Mouse (Mus musculus) brain, embryonic 18.5 days (tissue): Measurements from ENCODE around the gene Mrm3.

Experiments
- DNase-seq: peaks from one replicate; pipeline ENCODE4 v3.0.0-alpha.2; 2012; ENCODE audit warnings: low read depth, low spot score

Gene Mrm3

DNA sequence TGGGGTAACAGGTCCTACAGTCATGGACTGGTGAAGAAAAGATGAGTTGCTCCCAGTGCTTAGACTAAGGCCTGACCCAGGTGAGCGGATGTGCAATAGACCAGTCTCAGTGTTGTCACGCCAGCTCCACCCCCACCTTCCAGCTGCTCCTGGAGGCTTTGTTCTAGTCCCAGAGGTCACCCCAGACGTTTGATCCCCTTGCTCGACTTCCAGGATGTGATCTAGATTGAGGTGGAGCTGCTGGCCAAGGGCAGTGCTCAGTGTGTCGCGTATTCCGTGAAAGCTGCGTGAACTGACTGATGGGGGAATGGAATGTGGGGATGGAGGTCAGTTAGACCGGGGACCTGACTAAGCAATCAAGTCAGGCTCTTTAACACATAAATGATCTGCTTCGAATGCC lies 43.8 kb downstream of the Mrm3 start:
- no peak for DNase-seq

DNA sequence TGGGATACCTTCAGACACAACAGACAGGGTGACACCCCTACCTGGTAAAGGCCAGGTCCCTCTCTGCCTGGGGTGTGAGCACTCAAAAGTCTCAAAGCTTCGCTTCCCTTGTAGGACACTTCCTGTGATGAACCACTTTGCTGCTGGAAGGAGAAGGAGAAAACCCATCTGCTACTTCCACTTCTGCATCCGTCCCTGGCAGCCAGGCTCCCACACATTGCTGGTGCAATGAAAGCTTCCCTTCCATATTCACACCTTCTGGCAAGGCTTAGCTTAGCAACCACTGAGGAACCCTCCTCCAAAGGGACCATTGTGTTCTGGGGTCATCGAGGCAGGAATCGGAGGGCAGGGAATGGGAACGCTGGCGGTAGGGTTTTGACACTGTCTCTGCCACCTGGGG lies 45.1 kb downstream of the Mrm3 start:
- DNase-seq, result no peak

DNA sequence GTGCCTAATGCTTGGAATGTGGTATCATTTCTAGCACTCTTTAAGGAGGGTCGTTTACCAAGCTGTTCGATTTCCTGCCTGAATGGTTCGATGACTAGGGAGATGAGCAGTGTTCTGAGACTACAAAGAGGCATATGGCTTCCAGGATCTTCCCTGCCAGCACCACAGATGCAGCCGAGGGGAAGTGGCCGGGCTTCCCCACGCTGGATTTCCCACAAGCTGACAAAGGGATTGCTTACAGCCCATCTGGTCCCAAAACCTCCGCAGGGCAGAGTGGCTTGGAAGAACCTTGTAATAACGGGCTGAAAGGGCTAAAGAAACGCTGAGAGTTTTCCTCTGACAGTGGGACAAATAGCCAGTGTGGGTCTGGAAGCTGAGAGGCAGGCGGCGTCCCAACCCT lies 46.9 kb downstream of the Mrm3 start:
- DNase-seq, result peak; percentile 67

DNA sequence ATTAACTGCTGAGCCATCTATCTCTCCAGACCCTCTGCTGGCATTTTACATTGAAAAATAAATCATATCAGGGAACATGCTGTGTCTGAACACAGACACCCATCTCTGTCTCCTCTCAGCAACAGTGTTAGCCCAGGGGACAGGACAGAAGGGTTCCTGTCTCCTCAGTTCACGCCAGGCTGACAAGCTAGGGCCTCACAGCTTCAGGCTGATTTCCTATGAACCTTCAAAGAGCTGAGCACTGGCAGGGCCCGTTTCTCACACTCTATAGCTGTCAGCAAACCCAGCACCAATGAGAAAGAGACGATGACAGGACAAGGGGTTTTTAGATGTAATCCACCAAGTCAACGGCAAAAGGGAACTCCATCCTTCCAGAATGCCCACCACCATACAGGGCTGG lies 48.4 kb downstream of the Mrm3 start:
- DNase-seq, result no peak

DNA sequence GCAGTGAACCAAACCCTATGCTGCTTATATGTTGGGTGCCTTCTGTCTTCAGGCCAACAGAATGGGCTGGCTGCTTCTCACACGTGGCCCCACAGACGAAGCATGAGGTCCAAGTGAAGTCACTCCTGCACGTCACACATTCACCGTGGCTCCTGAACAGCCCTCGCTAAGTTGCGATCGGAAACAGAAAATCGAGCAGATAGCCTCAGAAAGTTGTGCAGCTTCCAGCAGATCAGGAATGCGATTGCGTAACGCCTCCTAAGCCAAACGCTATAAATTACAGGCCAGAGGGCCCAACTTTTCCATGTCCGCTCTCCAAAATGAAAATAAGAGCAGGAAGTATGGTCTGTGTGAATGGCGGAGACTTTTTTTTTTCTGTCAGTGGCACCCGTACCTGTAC lies 48.9 kb downstream of the Mrm3 start:
- no peak for DNase-seq

DNA sequence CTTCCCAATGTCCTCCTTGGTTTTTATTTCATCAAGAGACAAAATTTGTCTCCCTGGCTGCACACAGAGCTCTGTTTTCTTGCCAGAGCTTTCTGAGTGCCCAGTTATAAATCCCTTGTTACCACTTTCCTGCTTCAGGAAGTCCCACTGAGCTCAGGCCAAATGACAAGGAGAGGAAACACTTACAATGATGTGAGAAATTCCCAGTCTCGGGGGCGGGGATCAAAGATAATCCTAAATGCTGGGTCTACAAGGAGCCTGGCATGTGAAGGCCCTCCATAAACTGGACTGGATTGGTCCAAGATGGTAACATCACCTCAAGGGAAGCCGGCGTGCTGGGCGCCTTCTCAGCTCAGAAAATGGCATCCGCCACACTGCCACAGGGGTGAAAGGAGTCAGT lies 49.3 kb downstream of the Mrm3 start:
- no peak for DNase-seq

DNA sequence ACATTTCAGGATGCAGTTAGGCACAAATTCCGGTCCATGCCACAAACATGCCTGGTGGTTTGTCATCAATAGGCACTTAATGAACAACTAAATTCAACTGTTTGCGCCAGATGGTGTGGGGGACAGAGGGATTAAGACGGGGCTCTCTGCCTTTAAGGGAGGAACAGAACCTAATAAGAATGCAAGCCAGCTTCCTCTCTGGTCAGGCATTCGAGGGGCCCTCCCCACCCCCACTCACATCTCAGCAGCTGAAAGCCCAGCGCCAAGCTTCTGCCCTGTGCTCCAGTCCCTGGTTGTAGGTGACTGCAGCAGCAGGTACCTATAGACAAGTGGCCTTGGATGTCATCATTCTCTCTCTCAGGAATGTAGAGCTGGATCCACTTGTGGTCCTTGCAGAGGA lies 50.6 kb downstream of the Mrm3 start:
- no peak for DNase-seq

DNA sequence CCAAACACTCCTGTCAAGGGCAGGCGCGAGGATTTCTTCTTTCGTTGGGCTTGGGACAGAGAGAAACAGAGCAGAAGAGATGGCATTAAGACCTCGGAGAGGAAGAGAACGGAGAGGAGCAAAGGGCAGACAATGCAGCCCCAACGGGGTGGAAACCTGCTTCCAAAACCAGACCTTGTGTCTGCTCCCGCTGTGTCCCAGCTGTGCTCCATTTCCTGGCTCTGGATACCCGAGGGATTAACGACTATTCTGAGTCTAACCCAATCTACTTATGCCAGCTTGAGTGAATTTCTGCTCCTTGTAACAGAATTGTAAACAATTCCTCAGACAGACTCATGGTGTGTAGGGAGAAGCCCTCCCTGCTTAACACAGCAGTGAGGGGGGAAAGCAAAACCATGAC lies 51.3 kb downstream of the Mrm3 start:
- no peak for DNase-seq

DNA sequence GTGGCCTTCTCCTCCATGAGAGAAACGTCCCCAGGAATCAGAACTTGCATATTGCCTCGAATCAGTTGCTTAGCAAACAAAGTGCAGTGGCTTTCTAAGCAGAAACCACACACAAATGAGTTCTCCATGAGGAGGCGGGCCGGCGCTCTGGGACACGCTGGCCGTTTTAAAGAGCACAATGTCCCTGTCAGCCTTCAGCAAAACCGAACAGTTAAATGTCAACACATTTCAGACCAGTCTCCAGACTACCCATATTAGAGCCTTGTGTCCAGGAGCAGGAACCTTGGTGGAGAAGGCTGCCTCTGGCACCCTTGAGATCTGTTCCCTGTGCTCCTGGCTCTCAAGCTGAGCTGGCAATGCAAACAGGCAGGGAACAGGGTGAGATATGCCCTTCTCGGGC lies 53.7 kb downstream of the Mrm3 start:
- no peak for DNase-seq

DNA sequence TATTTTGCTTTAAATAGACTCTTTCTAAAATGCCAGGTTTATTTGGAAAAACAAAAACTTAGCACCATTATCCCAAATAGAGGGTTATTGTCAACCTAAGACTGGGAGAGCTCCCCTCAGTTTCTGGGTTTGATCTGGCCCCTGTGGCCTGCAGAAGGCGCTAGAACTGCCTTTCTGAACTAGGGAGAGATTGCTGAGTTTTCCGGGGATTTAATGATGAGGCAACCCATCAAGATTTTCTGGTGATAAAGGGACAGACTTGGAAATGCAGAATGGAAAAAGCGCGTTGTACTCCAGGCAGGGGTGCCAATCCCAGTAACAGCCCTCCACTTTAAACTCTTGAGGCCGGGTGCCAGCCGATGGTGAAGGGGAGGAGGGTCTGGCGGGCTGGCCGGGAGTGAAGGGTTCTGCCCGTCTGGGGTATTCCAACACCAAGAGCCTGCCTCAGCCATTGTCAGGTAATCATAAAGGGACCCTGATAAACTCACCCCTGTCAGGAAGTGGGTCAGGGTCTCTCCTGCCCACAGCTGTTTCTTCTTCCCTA lies 55.0 kb downstream of the Mrm3 start:
- no peak for DNase-seq
